Mouse (Mus musculus) MEL (cell line): Measurements from ENCODE around the gene Cdkal1. TPM values are rescaled to one million over a fixed set of nuclear protein-coding genes. Genes with fewer than 3 reads are reported as not detected.

ENCODE experiments used
- DNase-seq: peaks from one replicate; pipeline ENCODE4 v3.0.0; 2011; ENCODE audit warnings: low read depth, low spot score
- H3K27ac ChIP-seq: 2 replicates; pipeline ENCODE4 v1.5.1; 2012; ENCODE audit warnings: low read depth, mild to moderate bottlenecking, control low read depth, low read length, moderate library complexity; ENCODE audit not compliant: control insufficient read depth
- H3K27me3 ChIP-seq, 2 experiments: fragments of 150-350 bp in 1 of 2; sonication (generic) in 1 of 2; 2 replicates each; pipeline ENCODE4 v1.6.1; 2012; ENCODE audit warnings: low read length in 2 of 2, mild to moderate bottlenecking in 2 of 2, improper control_type of control experiment in 1 of 2, moderate library complexity in 1 of 2; ENCODE audit not compliant: insufficient read depth in 2 of 2, control insufficient read depth in 1 of 2
- H3K36me3 ChIP-seq, 2 experiments: 2 replicates each; pipeline ENCODE4 v1.6.1; 2012 to 2014; ENCODE audit warnings: low read length in 2 of 2, improper control_type of control experiment in 1 of 2, inconsistent platforms in 1 of 2, mild to moderate bottlenecking in 1 of 2; ENCODE audit not compliant: insufficient read depth in 2 of 2, control insufficient read depth in 1 of 2
- H3K4me1 ChIP-seq, 2 experiments: fragments of 150-350 bp in 1 of 2; sonication (generic) in 1 of 2; 2 replicates each; pipeline ENCODE4 v1.6.1; 2012; ENCODE audit warnings: low read length in 2 of 2, improper control_type of control experiment in 1 of 2, mild to moderate bottlenecking in 1 of 2; ENCODE audit not compliant: insufficient read depth in 2 of 2, control insufficient read depth in 1 of 2
- H3K4me3 ChIP-seq, 2 experiments: fragments of 150-350 bp in 1 of 2; sonication (generic) in 1 of 2; 2 replicates each; pipeline ENCODE4 v1.5.1; 2012; ENCODE audit warnings: low read depth in 2 of 2, low read length in 2 of 2, mild to moderate bottlenecking in 2 of 2, moderate library complexity in 2 of 2, control low read depth in 1 of 2, improper control_type of control experiment in 1 of 2; ENCODE audit not compliant: control insufficient read depth in 1 of 2, insufficient read depth in 1 of 2
- H3K79me2 ChIP-seq: 2 replicates; pipeline ENCODE4 v1.6.1; 2012; ENCODE audit warnings: mild to moderate bottlenecking, low read length, moderate library complexity; ENCODE audit not compliant: control insufficient read depth, poor library complexity, insufficient read depth
- H3K9ac ChIP-seq: 2 replicates; pipeline ENCODE4 v1.6.1; 2012; ENCODE audit warnings: low read depth, mild to moderate bottlenecking, control low read depth, low read length, moderate library complexity; ENCODE audit not compliant: control insufficient read depth, poor library complexity, severe bottlenecking
- H3K9me3 ChIP-seq: fragments of 150-350 bp; sonication (generic); replicated peaks from 2 replicates; pipeline ENCODE4 v1.6.1; 2012; ENCODE audit warnings: mild to moderate bottlenecking, low read length, improper control_type of control experiment, moderate library complexity; ENCODE audit not compliant: insufficient read depth
- BHLHE40 ChIP-seq: IDR thresholded peaks from 2 replicates; pipeline ENCODE4 v1.6.1; 2012; ENCODE audit warnings: low read depth, mild to moderate bottlenecking, inconsistent platforms, low read length, improper control_type of control experiment, borderline replicate concordance
- CHD2 ChIP-seq: IDR thresholded peaks from 2 replicates; pipeline ENCODE4 v1.6.1; 2011; ENCODE audit warnings: low read length, improper control_type of control experiment
- CTCF ChIP-seq, 3 experiments: IDR thresholded peaks in 2 of 3; conservative IDR thresholded peaks in 1 of 3; 2 replicates each; pipeline ENCODE4 v1.5.1; 2011 to 2012; ENCODE audit warnings: low read length in 3 of 3, low read depth in 2 of 3, mild to moderate bottlenecking in 2 of 3, improper control_type of control experiment in 1 of 3, inconsistent platforms in 1 of 3, mixed read lengths in 1 of 3, moderate library complexity in 1 of 3; ENCODE audit not compliant: control insufficient read depth in 1 of 3, insufficient read depth in 1 of 3, poor library complexity in 1 of 3, severe bottlenecking in 1 of 3
- E2F4 ChIP-seq: IDR thresholded peaks from 2 replicates; pipeline ENCODE4 v1.6.1; 2011; ENCODE audit warnings: low read depth, low read length, improper control_type of control experiment, borderline replicate concordance
- EP300 ChIP-seq, 2 experiments: IDR thresholded peaks; 2 replicates each; pipeline ENCODE4 v1.6.1; 2011; ENCODE audit warnings: improper control_type of control experiment in 2 of 2, low read length in 2 of 2, low read depth in 1 of 2, mild to moderate bottlenecking in 1 of 2
- ETS1 ChIP-seq: IDR thresholded peaks from 2 replicates; pipeline ENCODE4 v1.6.1; 2012; ENCODE audit warnings: low read depth, mild to moderate bottlenecking, inconsistent platforms, low read length, improper control_type of control experiment, moderate library complexity
- GABPA ChIP-seq: IDR thresholded peaks from 2 replicates; pipeline ENCODE4 v1.6.1; 2012; ENCODE audit warnings: low read depth, mild to moderate bottlenecking, inconsistent platforms, low read length, improper control_type of control experiment, moderate library complexity
- GATA1 ChIP-seq: IDR thresholded peaks from 2 replicates; pipeline ENCODE4 v1.6.1; 2011; ENCODE audit warnings: low read depth, low read length, improper control_type of control experiment
- MAFK ChIP-seq: IDR thresholded peaks from 2 replicates; pipeline ENCODE4 v1.6.1; 2011; ENCODE audit warnings: low read depth, mild to moderate bottlenecking, low read length, improper control_type of control experiment, borderline replicate concordance
- MAX ChIP-seq: IDR thresholded peaks from 2 replicates; pipeline ENCODE4 v1.6.1; 2011; ENCODE audit warnings: low read length, improper control_type of control experiment
- MAZ ChIP-seq: IDR thresholded peaks from 2 replicates; pipeline ENCODE4 v1.6.1; 2012; ENCODE audit warnings: low read depth, mild to moderate bottlenecking, inconsistent platforms, low read length, improper control_type of control experiment
- MEF2A ChIP-seq: IDR thresholded peaks from 2 replicates; pipeline ENCODE4 v1.6.1; 2014; ENCODE audit warnings: low read depth, mild to moderate bottlenecking, inconsistent platforms, low read length, improper control_type of control experiment; ENCODE audit not compliant: poor library complexity, insufficient replicate concordance, severe bottlenecking; ENCODE audit errors: extremely low read depth
- MXI1 ChIP-seq: IDR thresholded peaks from 2 replicates; pipeline ENCODE4 v1.6.1; 2011; ENCODE audit warnings: mild to moderate bottlenecking, low read depth, low read length, improper control_type of control experiment
- MYB ChIP-seq: IDR thresholded peaks from 2 replicates; pipeline ENCODE4 v1.6.1; 2011; ENCODE audit warnings: mild to moderate bottlenecking, low read depth, low read length, improper control_type of control experiment
- MYC ChIP-seq: IDR thresholded peaks from 2 replicates; pipeline ENCODE4 v1.6.1; 2011; ENCODE audit warnings: low read depth, mild to moderate bottlenecking, low read length, improper control_type of control experiment, moderate library complexity
- NELFE ChIP-seq: IDR thresholded peaks from 2 replicates; pipeline ENCODE4 v1.6.1; 2011; ENCODE audit warnings: low read depth, low read length, improper control_type of control experiment
- NRF1 ChIP-seq: IDR thresholded peaks from 2 replicates; pipeline ENCODE4 v1.6.1; 2014; ENCODE audit warnings: low read depth, mild to moderate bottlenecking, inconsistent platforms, low read length, improper control_type of control experiment, moderate library complexity; ENCODE audit not compliant: poor library complexity, insufficient read depth, severe bottlenecking
- RCOR1 ChIP-seq: IDR thresholded peaks from 2 replicates; pipeline ENCODE4 v1.6.1; 2012; ENCODE audit warnings: low read depth, mild to moderate bottlenecking, inconsistent platforms, low read length, improper control_type of control experiment
- SIN3A ChIP-seq: IDR thresholded peaks from 2 replicates; pipeline ENCODE4 v1.6.1; 2012; ENCODE audit warnings: low read length, improper control_type of control experiment, inconsistent platforms
- TAL1 ChIP-seq: IDR thresholded peaks from 2 replicates; pipeline ENCODE4 v1.6.1; 2012; ENCODE audit warnings: mild to moderate bottlenecking, inconsistent platforms, low read length, moderate library complexity, mixed read lengths
- TCF12 ChIP-seq: IDR thresholded peaks from 2 replicates; pipeline ENCODE4 v1.6.1; 2014; ENCODE audit warnings: low read depth, mild to moderate bottlenecking, inconsistent platforms, low read length, improper control_type of control experiment, moderate library complexity
- UBTF ChIP-seq: IDR thresholded peaks from 2 replicates; pipeline ENCODE4 v1.6.1; 2012; ENCODE audit warnings: low read depth, mild to moderate bottlenecking, inconsistent platforms, low read length, improper control_type of control experiment, moderate library complexity, borderline replicate concordance; ENCODE audit not compliant: insufficient read depth
- USF1 ChIP-seq: IDR thresholded peaks from 2 replicates; pipeline ENCODE4 v1.6.1; 2014; ENCODE audit warnings: low read depth, mild to moderate bottlenecking, inconsistent platforms, low read length, improper control_type of control experiment, moderate library complexity
- ZC3H11A ChIP-seq: IDR thresholded peaks from 2 replicates; pipeline ENCODE4 v1.6.1; 2012; ENCODE audit warnings: low read depth, mild to moderate bottlenecking, inconsistent platforms, low read length, improper control_type of control experiment
- polyA plus RNA-seq, 2 experiments: library from polyadenylated mRNA; stranded (reverse) in 1 of 2; unstranded in 1 of 2; fragments of >175 nt in 1 of 2; fragments of >200 nt in 1 of 2; gene quantifications; 2 replicates each; pipeline versions ENCODE4 v1.2.1 to v1.2.4; 2012; ENCODE audit warnings: low replicate concordance in 2 of 2, low read depth in 1 of 2; ENCODE audit not compliant: insufficient read length in 2 of 2, insufficient read depth in 1 of 2, missing spikeins in 1 of 2
- total RNA-seq: library from RNA; depleted of rRNA; stranded (reverse); fragments of 300-350 nt; gene quantifications from 2 replicates; pipeline ENCODE4 v1.2.3, GENCODE M21; 2012

The Cdkal1 gene
- total and polyA plus RNA-seq, 3 experiments, result 10.6 to 11.0 TPM; not detected in 1

DNA sequence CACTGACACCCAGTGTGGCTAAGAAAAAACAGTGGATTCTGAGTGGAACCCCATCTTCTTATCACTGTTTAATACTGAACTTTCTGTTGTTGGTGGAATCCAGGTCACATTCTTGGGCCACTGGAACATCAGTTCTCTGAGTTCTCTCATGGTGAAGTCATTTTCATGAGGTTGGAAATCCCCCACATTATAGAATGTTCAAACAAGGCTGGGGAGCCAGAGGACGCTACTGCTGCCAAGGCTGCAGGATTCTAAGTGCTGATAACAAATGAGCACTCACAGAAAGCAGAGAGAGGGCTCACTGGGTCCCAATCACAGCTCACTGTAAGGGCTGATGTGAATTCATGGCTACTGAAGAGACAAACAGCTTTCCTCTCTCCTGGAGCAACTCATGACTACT, 280.7 kb downstream of the Cdkal1 start:
- TF ChIP-seq MEF2A (no peak), UBTF (no peak)
- TF ChIP-seq, all 39 proteins: peak for 0
- no peak overlapping the region for H3K4me3 ChIP-seq
- H3K9me3 ChIP-seq, result no peaks in the 10 kb centered on the region
- DNase-seq, result no peak
- H3K27ac ChIP-seq, result no peak overlapping the region
- no peak overlapping the region for H3K9ac ChIP-seq
- H3K79me2 ChIP-seq, result no peaks in the 10 kb centered on the region
- H3K36me3 ChIP-seq, result no peaks in the 10 kb centered on the region
- H3K27me3 ChIP-seq, result no peaks in the 10 kb centered on the region
- H3K4me1 ChIP-seq, result no peaks in the 10 kb centered on the region

DNA sequence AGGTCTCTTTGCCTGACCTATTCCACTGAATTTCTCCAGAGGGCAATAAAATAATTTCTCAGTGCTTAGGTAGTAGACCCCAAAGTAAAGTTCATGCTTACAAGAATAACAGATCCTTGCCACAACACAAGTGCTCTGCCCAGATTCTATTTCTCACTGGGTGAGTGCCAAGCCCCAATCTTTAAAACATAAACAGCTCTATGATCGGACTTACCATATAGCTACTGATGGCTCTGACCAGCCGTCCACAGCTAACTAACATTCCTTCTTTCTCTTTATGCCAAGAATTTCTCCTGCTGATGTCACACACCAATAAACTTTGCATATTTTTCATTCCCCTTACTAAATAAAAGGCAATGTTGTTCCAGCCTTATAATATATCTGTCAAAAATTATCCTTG, 283.0 kb downstream of the Cdkal1 start:
- Histone ChIP-seq H3K9me3 (no peaks in the 10 kb centered on the region), H3K79me2 (no peaks in the 10 kb centered on the region), H3K36me3 (no peaks in the 10 kb centered on the region), H3K4me3 (no peak overlapping the region), H3K4me1 (no peaks in the 10 kb centered on the region), H3K9ac (no peak overlapping the region), H3K27ac (no peak overlapping the region), H3K27me3 (no peaks in the 10 kb centered on the region)
- TF ChIP-seq NELFE (no peak), EP300 (IDR thresholded peaks at IDR 0.05; ENCODE audit: low read depth in 1 of 2, low read length in 2 of 2) (no peak), MAZ (no peak), CTCF (IDR thresholded peaks at IDR 0.05 in 2 of 3, conservative IDR thresholded peaks at IDR 0.05 in 1 of 3; ENCODE audit: control insufficient read depth in 1 of 3, insufficient read depth in 1 of 3, low read depth in 2 of 3, low read length in 3 of 3, poor library complexity in 1 of 3, severe bottlenecking in 1 of 3) (no peak), CHD2 (no peak), MYC (no peak), RCOR1 (no peak)
- DNase-seq, result no peak

DNA sequence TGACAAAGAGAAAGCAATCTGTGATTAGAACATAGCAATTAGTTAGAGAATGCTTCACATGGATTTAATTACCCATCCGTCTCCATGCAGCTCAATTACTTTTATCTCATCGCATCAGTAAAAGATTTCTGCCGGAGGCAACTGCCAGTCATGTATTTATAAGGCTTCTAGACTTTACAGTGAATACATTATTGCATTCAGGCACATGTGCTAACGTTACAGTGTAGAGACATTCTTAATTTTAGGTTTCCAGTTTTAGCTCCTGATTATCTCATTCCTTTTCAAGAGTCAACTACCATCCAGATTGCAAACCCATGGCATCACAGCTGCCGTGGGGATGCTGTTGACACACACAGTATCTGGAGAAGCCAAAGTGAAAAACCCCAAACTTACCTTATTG, 289.8 kb downstream of the Cdkal1 start:
- Histone ChIP-seq H3K4me3 (no peak overlapping the region), H3K27ac (no peak overlapping the region), H3K9ac (no peak overlapping the region), H3K79me2 (no peaks in the 10 kb centered on the region), H3K4me1 (no peaks in the 10 kb centered on the region), H3K27me3 (no peaks in the 10 kb centered on the region), H3K36me3 (no peaks in the 10 kb centered on the region), H3K9me3 (no peaks in the 10 kb centered on the region)
- TF ChIP-seq ETS1, result no peak
- TF ChIP-seq MEF2A, result no peak
- no peak for TF ChIP-seq USF1
- no peak for TF ChIP-seq TAL1
- no peak for TF ChIP-seq MXI1
- TF ChIP-seq CHD2, result no peak
- TF ChIP-seq GABPA, result no peak
- TF ChIP-seq EP300 (IDR thresholded peaks at IDR 0.05; ENCODE audit: low read depth in 1 of 2, low read length in 2 of 2), result no peak
- no peak for TF ChIP-seq ZC3H11A
- TF ChIP-seq MAZ, result no peak
- no peak for TF ChIP-seq MAX
- no peak for TF ChIP-seq BHLHE40
- no peak for TF ChIP-seq NRF1
- TF ChIP-seq GATA1, result no peak
- TF ChIP-seq E2F4, result no peak
- TF ChIP-seq MAFK, result no peak
- no peak for TF ChIP-seq TCF12
- TF ChIP-seq UBTF, result no peak
- TF ChIP-seq MYB, result no peak
- no peak for TF ChIP-seq SIN3A
- DNase-seq, result no peak
